Mouse (Mus musculus) cerebellum, postnatal 14 days (tissue): ENCODE data around the gene H2al1g.
"Not testable (repeated sequence)": the region's sequence is repeated elsewhere in the genome, so short reads cannot be mapped to it uniquely, and the experiment has no call there.

Experiments
- DNase-seq, 2 experiments: peaks; one replicate each; pipeline ENCODE4 v3.0.0; 2021; ENCODE audit warnings: mixed read lengths in 2 of 2

H2al1g gene

GRCm38 (mm10) chrX:11317956-11318355 lies at the start of gene H2al1g:
Gene H2al1g (plus strand): TSS chrX:11318256.
- DNase-seq: not testable (repeated sequence)

- peak; percentile 48 to 66 for DNase-seq
Observed at GRCm38 (mm10) chrX:11269074-11269473, 49.0 kb upstream of the H2al1g start.

- DNase-seq: no peak
Observed at GRCm38 (mm10) chrX:11273190-11273589, 44.9 kb upstream of the H2al1g start.

GRCm38 (mm10) chrX:11277083-11277482 lies 41.0 kb upstream of the H2al1g start:
- no peak for DNase-seq

- DNase-seq: no peak
Observed at GRCm38 (mm10) chrX:11280741-11281140, 37.3 kb upstream of the H2al1g start.

- peak; percentile 3 to 19 for DNase-seq
Observed at GRCm38 (mm10) chrX:11288306-11288882, 29.7 kb upstream of the H2al1g start.

- DNase-seq: no peak
Observed at GRCm38 (mm10) chrX:11289244-11289643, 28.8 kb upstream of the H2al1g start.

GRCm38 (mm10) chrX:11298957-11299356 lies 19.1 kb upstream of the H2al1g start, which contains the start of gene H2al1a:
Gene H2al1a (plus strand): TSS chrX:11299257.
- DNase-seq: not testable (repeated sequence)

GRCm38 (mm10) chrX:11302132-11302531 lies 15.9 kb upstream of the H2al1g start, which contains the start of gene H2al1b:
Gene H2al1b (plus strand): TSS chrX:11302432.
- not testable (repeated sequence) for DNase-seq

GRCm38 (mm10) chrX:11305355-11305754 lies 12.7 kb upstream of the H2al1g start, which contains the start of gene H2al1c:
Gene H2al1c (plus strand): TSS chrX:11305655.
- not testable (repeated sequence) for DNase-seq

GRCm38 (mm10) chrX:11308524-11308923 lies 9.5 kb upstream of the H2al1g start, which contains the start of gene H2al1d:
Gene H2al1d (plus strand): TSS chrX:11308824.
- DNase-seq: not testable (repeated sequence)

- not testable (repeated sequence) for DNase-seq
Observed at GRCm38 (mm10) chrX:11311634-11312033, 6.4 kb upstream of the H2al1g start, which contains the start of gene H2al1e. Gene H2al1e (plus strand): TSS chrX:11311934.

GRCm38 (mm10) chrX:11314858-11315257 lies 3.2 kb upstream of the H2al1g start, which contains the start of gene H2al1f:
Gene H2al1f (plus strand): TSS chrX:11315158.
- not testable (repeated sequence) for DNase-seq

- DNase-seq: not testable (repeated sequence)
Observed at GRCm38 (mm10) chrX:11321192-11321591, 3.1 kb downstream of the H2al1g start, which contains the start of gene H2al1h. Gene H2al1h (plus strand): TSS chrX:11321492.

- not testable (repeated sequence) for DNase-seq
Observed at GRCm38 (mm10) chrX:11324359-11324758, 6.3 kb downstream of the H2al1g start, which contains the start of gene H2al1i. Gene H2al1i (plus strand): TSS chrX:11324659.

GRCm38 (mm10) chrX:11327522-11327921 lies 9.5 kb downstream of the H2al1g start, which contains the start of gene H2al1j:
Gene H2al1j (plus strand): TSS chrX:11327822.
- DNase-seq: not testable (repeated sequence)

GRCm38 (mm10) chrX:11345762-11346161 lies 27.7 kb downstream of the H2al1g start:
- peak; percentile 27 to 35 for DNase-seq

- peak; percentile 32 to 57 for DNase-seq
Observed at GRCm38 (mm10) chrX:11346756-11347155, 28.7 kb downstream of the H2al1g start.

- no peak for DNase-seq
Observed at GRCm38 (mm10) chrX:11360823-11361222, 42.8 kb downstream of the H2al1g start.

- DNase-seq: no peak
Observed at GRCm38 (mm10) chrX:11361261-11361660, 43.2 kb downstream of the H2al1g start.

- peak; percentile 71 to 74 for DNase-seq
Observed at GRCm38 (mm10) chrX:11363890-11364289, 45.8 kb downstream of the H2al1g start.

- DNase-seq: no peak
Observed at GRCm38 (mm10) chrX:11365151-11365550, 47.1 kb downstream of the H2al1g start.
